Mouse (Mus musculus) spleen, adult 2 months (tissue): ENCODE measurements at regions not wholly inside any gene's neighbourhood (a gene's known extent, or its start where the extent isn't known, plus 50 kb on each side); places are given as distances from the start of the nearest gene placed in this dataset.

ENCODE experiments used
- CTCF ChIP-seq: fragments of 200-500 bp; IDR thresholded peaks from 2 replicates; pipeline ENCODE4 v1.5.1; 2011; ENCODE audit warnings: mild to moderate bottlenecking, inconsistent platforms; ENCODE audit not compliant: insufficient read depth, insufficient read length, insufficient replicate concordance; ENCODE audit errors: extremely low read depth
- POLR2A ChIP-seq: fragments of 200-500 bp; IDR thresholded peaks from 2 replicates; pipeline ENCODE4 v1.6.1; 2011; ENCODE audit warnings: low read depth, low read length, inconsistent platforms

GRCm38 (mm10) chr2:117010942-117011341 lies 110.2 kb upstream of the Spred1 start:
- TF ChIP-seq POLR2A, result no peak
- TF ChIP-seq CTCF, result no peak
